Mouse (Mus musculus) embryonic facial prominence, embryonic 14.5 days (tissue): ENCODE data around the gene Stra6. TPM values are rescaled to one million over a fixed set of nuclear protein-coding genes. Genes with fewer than 3 reads are reported as not detected.
A peak's percentile ranks its signal among the peaks of the same experiment; 100 is the strongest.

Source experiments
- ATAC-seq: fragments of 200-750 bp; cut with Nextera tagmentation; 2 replicates; pipeline ENCODE4 v1.8.0; 2017; ENCODE audit warnings: low read depth, moderate number of reproducible peaks, moderate TSS enrichment
- DNase-seq: peaks from one replicate; pipeline ENCODE4 v3.0.0-alpha.2; 2015; ENCODE audit warnings: low spot score
- H3K27ac ChIP-seq: fragments of 300-500 bp; sonication (generic); replicated peaks from 2 replicates; pipeline ENCODE4 v1.5.1; 2014; ENCODE audit warnings: low read depth, mild to moderate bottlenecking, low read length, moderate library complexity
- H3K27me3 ChIP-seq: fragments of 300-500 bp; sonication (generic); replicated peaks from 2 replicates; pipeline ENCODE4 v1.6.1; 2014; ENCODE audit warnings: low read length; ENCODE audit not compliant: control insufficient read depth, insufficient read depth
- H3K36me3 ChIP-seq: fragments of 300-500 bp; sonication (generic); 2 replicates; pipeline ENCODE4 v1.6.1; 2014; ENCODE audit warnings: low read length, mixed read lengths; ENCODE audit not compliant: control insufficient read depth, insufficient read depth
- H3K4me1 ChIP-seq: fragments of 300-500 bp; sonication (generic); 2 replicates; pipeline ENCODE4 v1.6.1; 2014; ENCODE audit warnings: antibody characterized with exemption, low read length; ENCODE audit not compliant: control insufficient read depth, insufficient read depth
- H3K4me2 ChIP-seq: fragments of 300-500 bp; sonication (generic); 2 replicates; pipeline ENCODE4 v1.6.1; 2014; ENCODE audit warnings: low read depth, mild to moderate bottlenecking, low read length, moderate library complexity, mixed read lengths
- H3K4me3 ChIP-seq: fragments of 300-500 bp; sonication (generic); 2 replicates; pipeline ENCODE4 v1.5.1; 2014; ENCODE audit warnings: low read depth, mild to moderate bottlenecking, low read length
- H3K9ac ChIP-seq: fragments of 300-500 bp; sonication (generic); 2 replicates; pipeline ENCODE4 v1.6.1; 2014; ENCODE audit warnings: low read depth, mild to moderate bottlenecking, low read length, moderate library complexity, mixed read lengths
- H3K9me3 ChIP-seq: fragments of 300-500 bp; sonication (generic); 2 replicates; pipeline ENCODE4 v1.6.1; 2016; ENCODE audit warnings: low read length; ENCODE audit not compliant: control insufficient read depth
- WGBS: fragments of 180-500 bp; shearing (Covaris S2); extraction: QIAGEN DNeasy Blood & Tissue Kit; methylation state at CpG from one replicate; pipeline ENCODE4 v1.1.7; 2014; 5-methylcytosine and 5-hydroxymethylcytosine counted together
- polyA plus RNA-seq: library from polyadenylated mRNA; unstranded; fragments of >200 nt; fragmentation: Nextera tagmentation; extraction: Ambion mirVana; gene quantifications from 2 replicates; pipeline ENCODE4 v1.2.1, GENCODE M21; 2014

Stra6 gene
- polyA plus RNA-seq, 1 experiment from 2014 or later = 10.5 TPM

GRCm38 (mm10) chr9:58162173-58162572, 98.6 kb downstream of the Stra6 start:
- Histone ChIP-seq H3K9ac (no peak overlapping the region), H3K4me3 (no peak overlapping the region), H3K27me3 (no peaks in the 10 kb centered on the region), H3K27ac (no peak overlapping the region), H3K36me3 (no peaks in the 10 kb centered on the region), H3K4me2 (no peak overlapping the region), H3K9me3 (no peaks in the 10 kb centered on the region), H3K4me1 (peaks cover 26% of the 10 kb centered on the region)
- ATAC-seq (no peak), DNase-seq (no peak)
- 81% methylated on average over 3 of the region's 3 CpGs for whole genome bisulfite sequencing

- DNase-seq = no peak
- no peak overlapping the region for H3K9ac ChIP-seq
Observed at GRCm38 (mm10) chr9:58163146-58163545, 99.6 kb downstream of the Stra6 start.

GRCm38 (mm10) chr9:58165779-58166178, 102.2 kb downstream of the Stra6 start:
- Histone ChIP-seq H3K4me2 (no peak overlapping the region), H3K9ac (no peak overlapping the region), H3K4me3 (no peak overlapping the region), H3K36me3 (no peaks in the 10 kb centered on the region), H3K4me1 (peaks cover 12% of the 10 kb centered on the region; the same call in 1 of the 2 replicates), H3K9me3 (no peaks in the 10 kb centered on the region), H3K27me3 (no peaks in the 10 kb centered on the region), H3K27ac (no peak overlapping the region)
- no peak for ATAC-seq
- no peak for DNase-seq
- 68% methylated on average over 1 of the region's 1 CpGs for WGBS

More at GRCm38 (mm10) chr9:58163146-58163545, 99.6 kb downstream of the Stra6 start:
- Histone ChIP-seq H3K4me1 (peaks cover 16% of the 10 kb centered on the region), H3K27me3 (no peaks in the 10 kb centered on the region), H3K27ac (no peak overlapping the region), H3K4me3 (no peak overlapping the region), H3K36me3 (no peaks in the 10 kb centered on the region), H3K9me3 (no peaks in the 10 kb centered on the region), H3K4me2 (no peak overlapping the region)
- 66% methylated on average over 5 of the region's 5 CpGs for WGBS
- no peak for ATAC-seq

GRCm38 (mm10) chr9:58168880-58169279, 105.3 kb downstream of the Stra6 start:
- 38% methylated on average over 3 of the region's 3 CpGs for WGBS
- H3K27ac ChIP-seq = peak overlapping the region; percentile 39; the same call in 1 of the 2 replicates
- H3K9ac ChIP-seq = no peak overlapping the region
- no peaks in the 10 kb centered on the region for H3K27me3 ChIP-seq
- peak; percentile 76 for ATAC-seq
- DNase-seq = peak; percentile 83
- H3K4me2 ChIP-seq = no peak overlapping the region
- H3K9me3 ChIP-seq = 0 out of 2 replicates have a peak, but pooled peaks cover 3% of the 10 kb centered on the region
- no peaks in the 10 kb centered on the region for H3K36me3 ChIP-seq
- no peak overlapping the region for H3K4me3 ChIP-seq
- peaks cover 12% of the 10 kb centered on the region; the same call in 1 of the 2 replicates for H3K4me1 ChIP-seq

GRCm38 (mm10) chr9:58169426-58169825, 105.8 kb downstream of the Stra6 start:
- H3K36me3 ChIP-seq = no peaks in the 10 kb centered on the region

GRCm38 (mm10) chr9:58172863-58173262, 109.3 kb downstream of the Stra6 start:
- Histone ChIP-seq H3K27ac (no peak overlapping the region), H3K9ac (no peak overlapping the region)
- WGBS = 59% methylated on average over 2 of the region's 2 CpGs

More at GRCm38 (mm10) chr9:58169426-58169825, 105.8 kb downstream of the Stra6 start:
- H3K9me3 ChIP-seq = 0 out of 2 replicates have a peak, but pooled peaks cover 3% of the 10 kb centered on the region
- H3K27me3 ChIP-seq = no peaks in the 10 kb centered on the region
- no peak overlapping the region for H3K4me2 ChIP-seq
- 58% methylated on average over 6 of the region's 6 CpGs for WGBS
- DNase-seq (no peak), ATAC-seq (no peak; the same call in 1 of the 2 replicates)
- no peak overlapping the region for H3K4me3 ChIP-seq
- peaks cover 12% of the 10 kb centered on the region; the same call in 1 of the 2 replicates for H3K4me1 ChIP-seq
- peak overlapping the region; percentile 44; the same call in 1 of the 2 replicates for H3K27ac ChIP-seq
- no peak overlapping the region for H3K9ac ChIP-seq

GRCm38 (mm10) chr9:58174818-58175251, 111.2 kb downstream of the Stra6 start:
- peak; percentile 72 for DNase-seq
- H3K27me3 ChIP-seq = no peaks in the 10 kb centered on the region
- no peak overlapping the region for H3K4me2 ChIP-seq
- peak; percentile 68; the same call in 1 of the 2 replicates for ATAC-seq
- H3K4me3 ChIP-seq = no peak overlapping the region
- no peak overlapping the region for H3K9ac ChIP-seq
- H3K4me1 ChIP-seq = peaks cover 14% of the 10 kb centered on the region
- WGBS = 35% methylated on average over 5 of the region's 5 CpGs
- no peaks in the 10 kb centered on the region for H3K36me3 ChIP-seq
- 0 out of 2 replicates have a peak, but pooled peaks cover 3% of the 10 kb centered on the region for H3K9me3 ChIP-seq
- peak overlapping the region; percentile 66; the same call in 1 of the 2 replicates for H3K27ac ChIP-seq

More at GRCm38 (mm10) chr9:58172863-58173262, 109.3 kb downstream of the Stra6 start:
- Histone ChIP-seq H3K4me3 (no peak overlapping the region), H3K36me3 (no peaks in the 10 kb centered on the region), H3K27me3 (no peaks in the 10 kb centered on the region), H3K4me2 (no peak overlapping the region), H3K9me3 (0 out of 2 replicates have a peak, but pooled peaks cover 3% of the 10 kb centered on the region), H3K4me1 (peaks cover 26% of the 10 kb centered on the region)
- DNase-seq (no peak), ATAC-seq (no peak)

GRCm38 (mm10) chr9:58175745-58176487, 112.3 kb downstream of the Stra6 start:
- Histone ChIP-seq H3K27ac (peak overlapping the region; percentile 66), H3K9ac (no peak overlapping the region), H3K27me3 (no peaks in the 10 kb centered on the region), H3K4me1 (peaks cover 14% of the 10 kb centered on the region), H3K4me3 (no peak overlapping the region), H3K9me3 (0 out of 2 replicates have a peak, but pooled peaks cover 3% of the 10 kb centered on the region), H3K36me3 (no peaks in the 10 kb centered on the region), H3K4me2 (no peak overlapping the region)
- DNase-seq = peak; percentile 81
- WGBS = 21% methylated on average over 5 of the region's 5 CpGs
- ATAC-seq = peak; percentile 37; the same call in 1 of the 2 replicates
